Mouse (Mus musculus): ENCODE measurements around the gene Fank1. TPM values are rescaled to one million over a fixed set of nuclear protein-coding genes. Genes with fewer than 3 reads are reported as not detected.
A peak's percentile ranks its signal among the peaks of the same experiment; 100 is the strongest.

Fank1 gene
- polyA plus RNA-seq, 1 experiment from 2014 or later, result 0.36 TPM

GRCm38 (mm10) chr7:133848180-133848579 is 71.5 kb downstream of the Fank1 start:
- Histone ChIP-seq H3K36me3 (ENCODE audit: insufficient read depth, low read length) (no peaks in the 10 kb centered on the region), H3K9me3 (ENCODE audit: low read length) (no peaks in the 10 kb centered on the region), H3K27ac (ENCODE audit: low read length) (no peak overlapping the region), H3K4me2 (replicated peaks; ENCODE audit: low read depth, low read length) (no peak overlapping the region), H3K9ac (replicated peaks; ENCODE audit: low read length) (no peak overlapping the region), H3K4me3 (ENCODE audit: low read length) (no peak overlapping the region), H3K4me1 (ENCODE audit: insufficient read depth, low read length) (no peaks in the 10 kb centered on the region), H3K27me3 (ENCODE audit: insufficient read depth, low read length) (no peaks in the 10 kb centered on the region)
- whole genome bisulfite sequencing, result 58% methylated on average over 2 of the region's 2 CpGs
- ATAC-seq (ENCODE audit: low FRiP score, low TSS enrichment), result no peak

- Histone ChIP-seq H3K36me3 (ENCODE audit: insufficient read depth, low read length) (no peaks in the 10 kb centered on the region), H3K27me3 (ENCODE audit: insufficient read depth, low read length) (no peaks in the 10 kb centered on the region), H3K4me1 (ENCODE audit: insufficient read depth, low read length) (no peaks in the 10 kb centered on the region), H3K9ac (replicated peaks; ENCODE audit: low read length) (no peak overlapping the region), H3K9me3 (ENCODE audit: low read length) (no peaks in the 10 kb centered on the region), H3K4me3 (ENCODE audit: low read length) (no peak overlapping the region), H3K27ac (ENCODE audit: low read length) (no peak overlapping the region), H3K4me2 (replicated peaks; ENCODE audit: low read depth, low read length) (no peak overlapping the region)
- ATAC-seq (ENCODE audit: low FRiP score, low TSS enrichment), result no peak
These were observed 74.1 kb downstream of the Fank1 start for GRCm38 (mm10) chr7:133850735-133851134.

GRCm38 (mm10) chr7:133856278-133856677 is 79.6 kb downstream of the Fank1 start:
- Histone ChIP-seq H3K36me3 (ENCODE audit: insufficient read depth, low read length) (no peaks in the 10 kb centered on the region), H3K4me3 (ENCODE audit: low read length) (no peak overlapping the region), H3K27me3 (ENCODE audit: insufficient read depth, low read length) (no peaks in the 10 kb centered on the region), H3K4me1 (ENCODE audit: insufficient read depth, low read length) (no peaks in the 10 kb centered on the region), H3K4me2 (replicated peaks; ENCODE audit: low read depth, low read length) (no peak overlapping the region), H3K9me3 (ENCODE audit: low read length) (no peaks in the 10 kb centered on the region), H3K9ac (replicated peaks; ENCODE audit: low read length) (no peak overlapping the region), H3K27ac (ENCODE audit: low read length) (no peak overlapping the region)
- peak; percentile 49 for ATAC-seq (ENCODE audit: low FRiP score, low TSS enrichment)
- 17% methylated on average over 3 of the region's 3 CpGs for WGBS

GRCm38 (mm10) chr7:133858506-133858905 is 81.8 kb downstream of the Fank1 start:
- H3K9me3 ChIP-seq (ENCODE audit: low read length), result no peaks in the 10 kb centered on the region
- 91% methylated on average over 3 of the region's 3 CpGs for WGBS
- no peak for ATAC-seq (ENCODE audit: low FRiP score, low TSS enrichment)

GRCm38 (mm10) chr7:133859548-133859947 is 82.9 kb downstream of the Fank1 start:
- no peaks in the 10 kb centered on the region for H3K36me3 ChIP-seq (ENCODE audit: insufficient read depth, low read length)
- no peak overlapping the region for H3K27ac ChIP-seq (ENCODE audit: low read length)
- ATAC-seq (ENCODE audit: low FRiP score, low TSS enrichment), result no peak
- H3K27me3 ChIP-seq (ENCODE audit: insufficient read depth, low read length), result no peaks in the 10 kb centered on the region
- no peak overlapping the region for H3K4me2 ChIP-seq (replicated peaks; ENCODE audit: low read depth, low read length)
- H3K9ac ChIP-seq (replicated peaks; ENCODE audit: low read length), result no peak overlapping the region
- 71% methylated on average over 4 of the region's 4 CpGs for WGBS
- H3K4me3 ChIP-seq (ENCODE audit: low read length), result no peak overlapping the region
- no peaks in the 10 kb centered on the region for H3K4me1 ChIP-seq (ENCODE audit: insufficient read depth, low read length)
- H3K9me3 ChIP-seq (ENCODE audit: low read length), result no peaks in the 10 kb centered on the region

More at GRCm38 (mm10) chr7:133858506-133858905, 81.8 kb downstream of the Fank1 start:
- Histone ChIP-seq H3K4me1 (ENCODE audit: insufficient read depth, low read length) (no peaks in the 10 kb centered on the region), H3K4me3 (ENCODE audit: low read length) (no peak overlapping the region), H3K27me3 (ENCODE audit: insufficient read depth, low read length) (no peaks in the 10 kb centered on the region), H3K4me2 (replicated peaks; ENCODE audit: low read depth, low read length) (no peak overlapping the region), H3K36me3 (ENCODE audit: insufficient read depth, low read length) (no peaks in the 10 kb centered on the region), H3K9ac (replicated peaks; ENCODE audit: low read length) (no peak overlapping the region), H3K27ac (ENCODE audit: low read length) (no peak overlapping the region)

- ATAC-seq (ENCODE audit: low FRiP score, low TSS enrichment), result no peak
- no peak overlapping the region for H3K9ac ChIP-seq (replicated peaks; ENCODE audit: low read length)
- H3K4me1 ChIP-seq (ENCODE audit: insufficient read depth, low read length), result no peaks in the 10 kb centered on the region
- 91% methylated on average over 6 of the region's 6 CpGs for WGBS
- H3K4me3 ChIP-seq (ENCODE audit: low read length), result no peak overlapping the region
- H3K9me3 ChIP-seq (ENCODE audit: low read length), result no peaks in the 10 kb centered on the region
- no peaks in the 10 kb centered on the region for H3K36me3 ChIP-seq (ENCODE audit: insufficient read depth, low read length)
- no peak overlapping the region for H3K27ac ChIP-seq (ENCODE audit: low read length)
- no peaks in the 10 kb centered on the region for H3K27me3 ChIP-seq (ENCODE audit: insufficient read depth, low read length)
- H3K4me2 ChIP-seq (replicated peaks; ENCODE audit: low read depth, low read length), result no peak overlapping the region
These were observed 85.6 kb downstream of the Fank1 start for GRCm38 (mm10) chr7:133862233-133862632.

- no peak for ATAC-seq (ENCODE audit: low FRiP score, low TSS enrichment)
- 91% methylated on average over 5 of the region's 5 CpGs for WGBS
- no peaks in the 10 kb centered on the region for H3K36me3 ChIP-seq (ENCODE audit: insufficient read depth, low read length)
These were observed 86.1 kb downstream of the Fank1 start for GRCm38 (mm10) chr7:133862723-133863122.

GRCm38 (mm10) chr7:133863151-133863550 is 86.5 kb downstream of the Fank1 start:
- H3K27ac ChIP-seq (ENCODE audit: low read length), result no peak overlapping the region
- no peaks in the 10 kb centered on the region for H3K36me3 ChIP-seq (ENCODE audit: insufficient read depth, low read length)
- H3K4me2 ChIP-seq (replicated peaks; ENCODE audit: low read depth, low read length), result no peak overlapping the region
- no peak overlapping the region for H3K4me3 ChIP-seq (ENCODE audit: low read length)
- ATAC-seq (ENCODE audit: low FRiP score, low TSS enrichment), result no peak
- 71% methylated on average over 3 of the region's 3 CpGs for WGBS
- H3K4me1 ChIP-seq (ENCODE audit: insufficient read depth, low read length), result no peaks in the 10 kb centered on the region
- no peaks in the 10 kb centered on the region for H3K9me3 ChIP-seq (ENCODE audit: low read length)
- no peaks in the 10 kb centered on the region for H3K27me3 ChIP-seq (ENCODE audit: insufficient read depth, low read length)
- no peak overlapping the region for H3K9ac ChIP-seq (replicated peaks; ENCODE audit: low read length)

More at GRCm38 (mm10) chr7:133862723-133863122, 86.1 kb downstream of the Fank1 start:
- Histone ChIP-seq H3K27me3 (ENCODE audit: insufficient read depth, low read length) (no peaks in the 10 kb centered on the region), H3K4me3 (ENCODE audit: low read length) (no peak overlapping the region), H3K27ac (ENCODE audit: low read length) (no peak overlapping the region), H3K9ac (replicated peaks; ENCODE audit: low read length) (no peak overlapping the region), H3K4me2 (replicated peaks; ENCODE audit: low read depth, low read length) (no peak overlapping the region), H3K4me1 (ENCODE audit: insufficient read depth, low read length) (no peaks in the 10 kb centered on the region), H3K9me3 (ENCODE audit: low read length) (no peaks in the 10 kb centered on the region)

- H3K27me3 ChIP-seq (ENCODE audit: insufficient read depth, low read length), result no peaks in the 10 kb centered on the region
- H3K4me3 ChIP-seq (ENCODE audit: low read length), result no peak overlapping the region
- no peak overlapping the region for H3K4me2 ChIP-seq (replicated peaks; ENCODE audit: low read depth, low read length)
- 92% methylated on average over 4 of the region's 4 CpGs for WGBS
- H3K9me3 ChIP-seq (ENCODE audit: low read length), result no peaks in the 10 kb centered on the region
- H3K27ac ChIP-seq (ENCODE audit: low read length), result no peak overlapping the region
- H3K4me1 ChIP-seq (ENCODE audit: insufficient read depth, low read length), result no peaks in the 10 kb centered on the region
- H3K36me3 ChIP-seq (ENCODE audit: insufficient read depth, low read length), result no peaks in the 10 kb centered on the region
- no peak for ATAC-seq (ENCODE audit: low FRiP score, low TSS enrichment)
- H3K9ac ChIP-seq (replicated peaks; ENCODE audit: low read length), result no peak overlapping the region
These were observed 87.0 kb downstream of the Fank1 start for GRCm38 (mm10) chr7:133863684-133864083.

- H3K9me3 ChIP-seq (ENCODE audit: low read length), result no peaks in the 10 kb centered on the region
- no peak for ATAC-seq (ENCODE audit: low FRiP score, low TSS enrichment)
- H3K4me3 ChIP-seq (ENCODE audit: low read length), result no peak overlapping the region
- H3K27ac ChIP-seq (ENCODE audit: low read length), result no peak overlapping the region
- 88% methylated on average over 4 of the region's 4 CpGs for WGBS
- H3K4me1 ChIP-seq (ENCODE audit: insufficient read depth, low read length), result no peaks in the 10 kb centered on the region
- no peak overlapping the region for H3K4me2 ChIP-seq (replicated peaks; ENCODE audit: low read depth, low read length)
- no peaks in the 10 kb centered on the region for H3K27me3 ChIP-seq (ENCODE audit: insufficient read depth, low read length)
- H3K9ac ChIP-seq (replicated peaks; ENCODE audit: low read length), result no peak overlapping the region
- no peaks in the 10 kb centered on the region for H3K36me3 ChIP-seq (ENCODE audit: insufficient read depth, low read length)
These were observed 93.6 kb downstream of the Fank1 start for GRCm38 (mm10) chr7:133870265-133870664.
